Mouse (Mus musculus) CH12.LX (cell line): ENCODE data around the gene Gm45521.
A peak's percentile ranks its signal among the peaks of the same experiment; 100 is the strongest.

Experiments used
- CTCF ChIP-seq, 2 experiments: IDR thresholded peaks in 1 of 2; conservative IDR thresholded peaks in 1 of 2; 2 replicates each; pipeline ENCODE4 v1.5.1; 2011 to 2012; ENCODE audit warnings: low read depth in 2 of 2, low read length in 2 of 2, improper control_type of control experiment in 1 of 2, inconsistent platforms in 1 of 2, mild to moderate bottlenecking in 1 of 2, moderate library complexity in 1 of 2
- GABPA ChIP-seq: IDR thresholded peaks from 2 replicates; pipeline ENCODE4 v1.6.1; 2012; ENCODE audit warnings: low read depth, low read length, improper control_type of control experiment, inconsistent platforms; ENCODE audit not compliant: insufficient replicate concordance
- MAX ChIP-seq: IDR thresholded peaks from 2 replicates; pipeline ENCODE4 v1.6.1; 2011; ENCODE audit warnings: low read length, improper control_type of control experiment
- MAZ ChIP-seq: IDR thresholded peaks from 2 replicates; pipeline ENCODE4 v1.6.1; 2012; ENCODE audit warnings: low read depth, mild to moderate bottlenecking, inconsistent platforms, low read length, improper control_type of control experiment, moderate library complexity
- POLR2A ChIP-seq: IDR thresholded peaks from 2 replicates; pipeline ENCODE4 v1.6.1; 2011; ENCODE audit warnings: low read depth, mild to moderate bottlenecking, improper control_type of control experiment, low read length
- POLR2AphosphoS2 ChIP-seq: IDR thresholded peaks from 2 replicates; pipeline ENCODE4 v1.6.1; 2011; ENCODE audit warnings: low read depth, low read length, improper control_type of control experiment

DNA sequence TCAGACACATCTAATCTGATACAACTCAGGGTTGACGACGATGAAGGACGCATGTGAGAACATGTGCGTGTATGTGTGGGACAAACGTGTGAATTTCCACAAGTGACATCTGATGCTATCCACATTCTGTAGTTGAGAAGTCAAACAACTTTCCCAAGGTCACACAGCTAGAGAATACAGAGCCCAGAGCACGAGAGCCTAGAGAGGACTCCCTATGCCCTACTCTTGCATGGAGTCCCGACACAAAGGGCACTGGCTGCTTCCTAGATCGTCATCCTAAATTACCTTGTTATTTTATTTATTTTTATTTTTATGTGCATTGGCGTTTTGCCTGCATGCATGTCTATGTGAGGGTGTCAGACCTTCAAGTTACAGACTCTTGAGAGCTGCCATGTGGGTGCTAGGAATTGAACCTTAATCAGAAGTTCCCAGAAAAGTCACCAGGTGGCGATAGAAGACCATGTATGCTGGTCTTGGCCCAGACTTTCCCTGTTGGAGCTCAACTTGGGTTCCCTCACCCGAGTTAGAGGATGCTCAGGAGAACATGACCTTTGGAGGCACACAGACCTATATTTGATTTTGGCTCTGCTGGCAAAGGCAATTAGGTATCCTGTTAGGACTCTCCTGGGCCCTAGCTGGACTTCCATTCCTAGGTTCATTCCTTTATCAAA is 7.3 kb downstream of the Gm45521 start:
- TF ChIP-seq CTCF (conservative IDR thresholded peaks at IDR 0.05 in 1 of 2, IDR thresholded peaks at IDR 0.05 in 1 of 2; ENCODE audit: low read depth in 2 of 2, low read length in 2 of 2) (peak; percentile 74 to 98), MAX (no peak), POLR2AphosphoS2 (no peak), POLR2A (no peak), GABPA (no peak), MAZ (no peak)
